Mouse (Mus musculus): ENCODE data around the gene Hlf.

- TF ChIP-seq POLR2A (IDR thresholded peaks at IDR 0.05; ENCODE audit: insufficient read depth, low read length) (no peak), CTCF (IDR thresholded peaks at IDR 0.05; ENCODE audit: low read depth, low read length) (no peak)
Observed at GRCm38 (mm10) chr11:90370367-90370766, 20.3 kb downstream of the Hlf start.

Data from ES-Bruce4 (cell line).